Mouse (Mus musculus) intestine, embryonic 16.5 days (tissue): ENCODE data around the gene Cbr1. TPM values are rescaled to one million over a fixed set of nuclear protein-coding genes. Genes with fewer than 3 reads are reported as not detected.
"Not testable (repeated sequence)": the region's sequence is repeated elsewhere in the genome, so short reads cannot be mapped to it uniquely, and the experiment has no call there.

ENCODE experiments used
- ATAC-seq: fragments of 200-750 bp; cut with Nextera tagmentation; 2 replicates; pipeline ENCODE4 v1.8.0; 2017; ENCODE audit warnings: moderate TSS enrichment, moderate library complexity
- H3K27ac ChIP-seq: fragments of 300-500 bp; sonication (generic); 2 replicates; pipeline ENCODE4 v1.5.1; 2014; ENCODE audit warnings: mild to moderate bottlenecking, low read length
- H3K27me3 ChIP-seq: fragments of 300-500 bp; sonication (generic); replicated peaks from 2 replicates; pipeline ENCODE4 v1.6.1; 2014; ENCODE audit warnings: low read length, control low read depth, mixed read lengths; ENCODE audit not compliant: control insufficient read depth, insufficient read depth
- H3K36me3 ChIP-seq: fragments of 300-500 bp; sonication (generic); 2 replicates; pipeline ENCODE4 v1.6.1; 2014; ENCODE audit warnings: low read length, control low read depth; ENCODE audit not compliant: control insufficient read depth, insufficient read depth
- H3K4me1 ChIP-seq: fragments of 300-500 bp; sonication (generic); 2 replicates; pipeline ENCODE4 v1.6.1; 2014; ENCODE audit warnings: low read length, control low read depth, mixed read lengths; ENCODE audit not compliant: control insufficient read depth, insufficient read depth
- H3K4me2 ChIP-seq: fragments of 300-500 bp; sonication (generic); 2 replicates; pipeline ENCODE4 v1.6.1; 2014; ENCODE audit warnings: low read depth, low read length, control low read depth
- H3K4me3 ChIP-seq: fragments of 300-500 bp; sonication (generic); 2 replicates; pipeline ENCODE4 v1.5.1; 2014; ENCODE audit warnings: mild to moderate bottlenecking, low read length
- H3K9ac ChIP-seq: fragments of 300-500 bp; sonication (generic); 2 replicates; pipeline ENCODE4 v1.6.1; 2014; ENCODE audit warnings: low read depth, low read length
- H3K9me3 ChIP-seq: fragments of 300-500 bp; sonication (generic); 2 replicates; pipeline ENCODE4 v1.6.1; 2016; ENCODE audit warnings: low read length, control low read depth; ENCODE audit not compliant: control insufficient read depth
- WGBS: fragments of 180-500 bp; shearing (Covaris S2); extraction: QIAGEN DNeasy Blood & Tissue Kit; methylation state at CpG from one replicate; pipeline ENCODE4 v1.1.7; 2014; 5-methylcytosine and 5-hydroxymethylcytosine counted together
- polyA plus RNA-seq: library from polyadenylated mRNA; unstranded; fragments of >200 nt; fragmentation: Nextera tagmentation; extraction: Ambion mirVana; gene quantifications from 2 replicates; pipeline ENCODE4 v1.2.1, GENCODE M21; 2015

Cbr1 gene
- polyA plus RNA-seq, 1 experiment from 2014 or later, result 159 TPM

DNA sequence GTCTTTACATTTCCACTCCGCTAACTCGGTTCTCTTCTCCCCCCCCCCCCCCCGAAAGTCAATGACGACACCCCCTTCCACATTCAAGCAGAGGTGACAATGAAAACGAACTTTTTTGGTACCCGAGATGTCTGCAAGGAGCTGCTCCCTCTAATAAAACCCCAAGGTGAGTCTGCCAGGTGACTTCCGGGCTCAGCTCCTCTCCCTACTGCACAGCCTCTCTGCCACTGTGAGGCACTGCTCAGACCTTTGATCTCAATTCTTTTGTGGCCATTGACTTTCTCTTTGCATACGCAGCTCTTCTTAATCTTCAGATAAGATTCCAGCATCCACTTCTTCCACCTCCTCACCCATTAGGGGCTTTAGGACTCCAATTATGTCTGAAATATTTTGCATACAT is 3.1 kb downstream of the Cbr1 start:
- Histone ChIP-seq H3K9me3 (no peaks in the 10 kb centered on the region), H3K4me1 (peaks cover 8% of the 10 kb centered on the region; the same call in 1 of the 2 replicates), H3K36me3 (no peaks in the 10 kb centered on the region), H3K9ac (peak overlapping the region; percentile 84), H3K4me2 (peak overlapping the region; percentile 76), H3K27ac (peak overlapping the region; percentile 81), H3K4me3 (peak overlapping the region; percentile 74), H3K27me3 (no peaks in the 10 kb centered on the region)
- peak; percentile 41; the same call in 1 of the 2 replicates for ATAC-seq
- WGBS, result 51% methylated on average over 8 of the region's 8 CpGs

DNA sequence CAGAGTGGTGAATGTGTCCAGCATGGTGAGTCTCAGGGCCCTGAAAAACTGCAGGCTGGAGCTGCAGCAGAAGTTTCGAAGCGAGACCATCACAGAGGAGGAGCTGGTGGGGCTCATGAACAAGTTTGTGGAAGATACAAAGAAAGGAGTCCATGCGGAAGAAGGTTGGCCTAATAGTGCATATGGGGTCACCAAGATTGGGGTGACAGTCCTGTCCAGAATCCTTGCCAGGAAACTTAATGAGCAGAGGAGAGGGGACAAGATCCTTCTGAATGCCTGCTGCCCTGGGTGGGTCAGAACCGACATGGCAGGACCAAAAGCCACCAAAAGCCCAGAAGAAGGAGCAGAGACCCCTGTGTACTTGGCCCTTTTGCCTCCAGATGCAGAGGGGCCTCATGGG is 4.1 kb downstream of the Cbr1 start:
- no peaks in the 10 kb centered on the region for H3K36me3 ChIP-seq
- ATAC-seq, result no peak
- H3K9me3 ChIP-seq, result no peaks in the 10 kb centered on the region
- no peak overlapping the region for H3K27ac ChIP-seq
- no peaks in the 10 kb centered on the region for H3K27me3 ChIP-seq
- WGBS, result 95% methylated on average over 4 of the region's 4 CpGs
- H3K9ac ChIP-seq, result no peak overlapping the region
- no peak overlapping the region for H3K4me3 ChIP-seq
- H3K4me2 ChIP-seq, result no peak overlapping the region
- H3K4me1 ChIP-seq, result 0 out of 2 replicates have a peak, but pooled peaks cover 4% of the 10 kb centered on the region

DNA sequence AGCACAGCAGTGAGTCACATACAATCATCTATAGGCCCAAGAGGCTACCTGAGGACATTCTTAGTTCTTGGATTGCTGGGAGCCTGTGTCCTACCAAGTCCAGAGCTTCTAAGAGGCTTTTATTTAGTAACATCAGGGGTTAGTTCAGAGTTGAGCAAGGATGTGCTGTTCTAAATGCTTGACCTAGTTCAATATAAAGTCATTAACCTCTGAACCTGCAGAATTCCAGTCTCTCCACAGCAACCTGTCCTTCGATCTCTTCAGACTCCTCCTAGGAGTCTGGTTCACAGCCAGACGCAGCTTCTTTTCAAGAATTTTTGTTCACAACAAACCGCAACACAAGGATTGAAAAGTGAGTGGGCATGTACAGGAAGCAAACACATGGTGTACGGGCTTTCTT is 5.3 kb downstream of the Cbr1 start:
- H3K27me3 ChIP-seq, result no peaks in the 10 kb centered on the region
- WGBS, result 83% methylated on average over 4 of the region's 4 CpGs
- H3K27ac ChIP-seq, result no peak overlapping the region
- H3K4me1 ChIP-seq, result 0 out of 2 replicates have a peak, but pooled peaks cover 4% of the 10 kb centered on the region
- no peak overlapping the region for H3K4me3 ChIP-seq
- no peaks in the 10 kb centered on the region for H3K36me3 ChIP-seq
- H3K4me2 ChIP-seq, result no peak overlapping the region
- no peak overlapping the region for H3K9ac ChIP-seq
- no peak for ATAC-seq
- no peaks in the 10 kb centered on the region for H3K9me3 ChIP-seq

DNA sequence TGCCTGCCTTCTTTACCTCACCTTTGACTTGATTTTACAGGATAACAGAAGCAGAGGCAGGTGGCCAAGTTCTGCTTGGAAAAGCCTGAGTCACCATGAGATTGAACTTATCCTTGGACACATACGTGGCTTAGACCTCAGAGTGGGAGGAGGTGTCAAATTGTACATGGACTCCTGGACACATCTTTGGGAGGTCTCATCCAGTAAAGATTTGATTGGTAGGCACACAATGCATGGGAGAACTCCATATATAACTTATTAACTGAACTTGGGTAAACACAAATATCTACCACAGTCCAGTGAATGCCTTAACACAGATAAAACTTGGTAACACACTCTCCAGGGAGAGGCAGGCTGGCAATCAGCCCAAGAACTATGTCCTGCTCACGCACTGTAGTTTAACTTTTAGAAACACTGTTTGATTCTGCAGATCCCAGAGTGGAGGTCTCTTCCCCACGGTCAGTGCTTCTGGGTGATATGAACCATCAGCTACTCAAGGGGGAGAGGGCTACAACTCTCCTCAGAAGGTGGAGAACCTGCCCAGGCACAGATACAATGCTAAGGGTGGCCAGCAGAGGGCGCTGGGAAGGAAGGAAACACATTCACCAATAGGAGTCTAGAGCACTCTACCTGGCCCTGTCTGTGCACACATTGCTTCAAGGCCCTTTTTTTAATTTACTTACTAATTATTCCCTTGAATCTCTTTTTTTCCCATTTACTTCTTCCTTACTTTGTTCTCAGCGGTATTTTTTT is 9.6 kb downstream of the Cbr1 start:
- Histone ChIP-seq H3K4me2 (no peak overlapping the region), H3K36me3 (no peaks in the 10 kb centered on the region), H3K9ac (no peak overlapping the region), H3K27ac (no peak overlapping the region), H3K4me1 (no peaks in the 10 kb centered on the region), H3K27me3 (no peaks in the 10 kb centered on the region), H3K4me3 (no peak overlapping the region), H3K9me3 (no peaks in the 10 kb centered on the region)
- ATAC-seq, result peak; percentile 92
- 33% methylated on average over 5 of the region's 5 CpGs for WGBS

DNA sequence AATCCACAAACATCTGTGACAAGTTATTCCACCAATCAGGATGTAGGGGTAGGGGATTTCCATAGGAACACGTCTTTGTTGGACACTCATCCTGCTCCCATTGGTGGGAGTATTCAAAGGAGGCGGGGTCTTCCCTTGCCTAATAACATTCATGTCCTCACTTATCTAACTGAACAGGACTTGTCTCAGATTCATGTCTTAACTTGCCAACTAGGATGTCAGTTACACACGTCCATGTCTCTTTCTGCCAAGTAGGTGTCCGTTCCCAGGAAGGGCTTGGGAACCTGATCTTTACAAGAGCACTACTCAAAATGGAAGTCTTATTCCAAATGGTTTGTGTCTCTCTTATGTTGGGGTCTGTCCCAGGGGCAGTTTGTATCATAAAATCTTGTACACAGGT is 18.1 kb downstream of the Cbr1 start:
- not testable (repeated sequence) for H3K4me2 ChIP-seq, H3K4me3 ChIP-seq, H3K9me3 ChIP-seq, H3K4me1 ChIP-seq, H3K27me3 ChIP-seq, ATAC-seq, H3K27ac ChIP-seq, H3K36me3 ChIP-seq, H3K9ac ChIP-seq
- 90% methylated on average over 4 of the region's 4 CpGs for WGBS

DNA sequence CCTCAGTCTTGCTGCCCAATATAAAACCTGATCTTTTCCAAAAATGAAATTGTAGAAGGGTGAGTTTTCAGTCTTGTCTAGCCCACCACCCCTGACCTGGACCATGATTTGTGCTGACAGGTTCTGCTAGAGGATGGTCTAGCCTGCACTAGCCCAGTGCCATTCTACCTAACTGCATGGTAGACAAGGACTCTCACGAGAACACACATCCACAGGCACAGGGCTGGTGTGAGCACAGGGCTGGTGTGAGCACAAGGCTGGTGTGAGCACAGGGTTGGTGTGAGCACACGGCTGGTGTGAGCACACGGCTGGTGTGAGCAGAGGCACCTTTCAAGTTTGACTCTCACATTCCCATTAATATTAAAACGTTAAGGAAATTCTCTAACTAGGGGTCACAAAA is 19.0 kb downstream of the Cbr1 start:
- 80% methylated on average over 4 of the region's 4 CpGs for WGBS
- Histone ChIP-seq H3K9ac (no peak overlapping the region), H3K4me3 (no peak overlapping the region), H3K9me3 (no peaks in the 10 kb centered on the region), H3K36me3 (no peaks in the 10 kb centered on the region), H3K4me2 (no peak overlapping the region), H3K27ac (no peak overlapping the region), H3K27me3 (no peaks in the 10 kb centered on the region), H3K4me1 (no peaks in the 10 kb centered on the region)
- no peak for ATAC-seq

DNA sequence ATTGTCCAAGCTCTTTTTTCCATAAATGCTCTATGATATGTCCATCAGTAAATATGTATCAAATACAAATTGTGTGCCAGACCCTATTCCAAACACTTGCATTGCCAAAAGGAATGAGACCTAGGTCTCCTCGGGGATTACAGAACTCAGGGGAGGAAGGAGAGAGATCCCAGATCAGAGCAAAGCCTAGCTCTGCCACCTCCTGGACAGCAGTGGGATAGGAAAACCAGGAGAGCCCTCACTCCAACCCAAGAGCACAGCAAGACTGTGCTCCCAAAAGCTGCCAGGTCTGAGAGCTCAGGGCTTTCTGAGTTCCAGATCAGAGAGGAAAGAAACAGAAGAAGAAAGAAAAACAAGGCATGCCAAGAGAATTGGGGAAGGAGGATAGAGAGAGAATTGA is 21.1 kb downstream of the Cbr1 start:
- H3K4me2 ChIP-seq, result no peak overlapping the region
- 19% methylated on average over 1 of the region's 1 CpGs for WGBS
- no peaks in the 10 kb centered on the region for H3K36me3 ChIP-seq
- no peaks in the 10 kb centered on the region for H3K4me1 ChIP-seq
- H3K4me3 ChIP-seq, result no peak overlapping the region
- H3K27me3 ChIP-seq, result no peaks in the 10 kb centered on the region
- ATAC-seq, result no peak
- no peak overlapping the region for H3K9ac ChIP-seq
- H3K9me3 ChIP-seq, result no peaks in the 10 kb centered on the region
- no peak overlapping the region for H3K27ac ChIP-seq

DNA sequence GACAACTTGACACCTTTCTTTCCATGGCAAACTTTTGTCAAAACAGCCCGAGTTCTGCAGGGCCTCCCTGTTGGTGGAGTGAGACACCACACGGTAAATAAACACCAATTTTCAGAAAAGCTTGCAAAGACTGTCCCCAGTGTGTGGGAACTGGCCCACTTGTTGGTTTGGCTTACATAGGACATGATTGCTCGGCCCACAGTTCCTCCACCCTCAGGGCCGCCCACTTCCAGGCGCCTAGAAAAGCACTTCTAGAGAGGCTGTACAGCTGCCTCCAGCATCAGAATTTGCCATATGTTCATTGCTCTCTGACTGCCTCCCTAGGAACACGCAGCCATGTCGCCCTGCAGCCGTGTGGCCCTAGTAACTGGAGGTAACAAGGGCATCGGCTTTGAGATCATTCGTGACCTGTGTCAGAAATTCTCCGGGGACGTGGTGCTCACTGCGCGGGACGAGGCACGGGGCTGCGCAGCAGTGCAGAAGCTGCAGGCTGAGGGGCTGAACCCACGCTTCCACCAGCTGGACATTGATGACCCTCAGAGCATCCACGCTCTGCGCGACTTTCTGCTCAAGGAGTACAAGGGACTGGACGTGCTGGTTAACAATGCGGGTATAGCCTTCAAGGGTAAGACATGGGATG is 22.2 kb downstream of the Cbr1 start, which contains the start of gene Gm5678:
Gene Gm5678 (plus strand): TSS at position 337 of the 640 bp plus-strand sequence.
- Histone ChIP-seq H3K9me3 (no peaks in the 10 kb centered on the region), H3K4me1 (no peaks in the 10 kb centered on the region), H3K4me2 (no peak within 1 kb of the TSS), H3K4me3 (no peak within 1 kb of the TSS), H3K36me3 (no peaks in the 10 kb centered on the region), H3K27me3 (no peaks in the 10 kb centered on the region), H3K9ac (no peak within 1 kb of the TSS), H3K27ac (no peak within 1 kb of the TSS)
- ATAC-seq, result no peak
- 81% methylated on average over 23 of the region's 23 CpGs for WGBS

DNA sequence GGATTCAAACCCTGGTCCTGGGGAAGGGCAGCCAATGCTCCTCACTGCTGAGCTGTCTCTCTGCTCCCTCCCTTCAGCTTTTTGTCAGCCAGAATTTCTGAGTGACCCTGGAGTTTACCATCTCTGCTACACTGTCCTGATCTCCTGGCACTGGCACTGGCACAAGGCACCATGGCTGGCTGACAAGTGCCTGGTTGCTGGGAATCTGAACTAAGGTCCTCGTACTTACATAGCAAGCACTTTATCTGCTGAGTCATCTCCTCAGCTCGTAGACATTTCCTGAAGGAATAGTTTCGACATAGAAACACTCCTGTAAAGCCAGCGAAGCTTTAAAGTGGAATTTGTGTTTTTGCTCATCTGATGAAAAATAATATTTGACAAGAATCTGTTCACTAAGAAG is 38.4 kb downstream of the Cbr1 start:
- Histone ChIP-seq H3K27ac (no peak overlapping the region), H3K9ac (no peak overlapping the region), H3K4me3 (no peak overlapping the region), H3K9me3 (no peaks in the 10 kb centered on the region), H3K4me2 (no peak overlapping the region), H3K4me1 (no peaks in the 10 kb centered on the region), H3K36me3 (no peaks in the 10 kb centered on the region), H3K27me3 (no peaks in the 10 kb centered on the region)
- WGBS, result 58% methylated on average over 4 of the region's 4 CpGs
- no peak for ATAC-seq
